Mouse (Mus musculus) layer of hippocampus, adult 18-20 months (tissue): ENCODE data around the gene Gpr3. TPM values are rescaled to one million over a fixed set of nuclear protein-coding genes. Genes with fewer than 3 reads are reported as not detected.
A peak's percentile ranks its signal among the peaks of the same experiment; 100 is the strongest.

Experiments used
- DNase-seq, 2 experiments: peaks; one replicate each; pipeline ENCODE4 v3.0.0; 2022; ENCODE audit warnings: low spot score in 2 of 2
- long read RNA-seq: library from polyadenylated mRNA; stranded (forward); transcript quantifications from one replicate; pipeline ENCODE4 v2.0.0, GENCODE M21; 2021
- total RNA-seq, 2 experiments: library from RNA; stranded (reverse); gene quantifications; 2 replicates each; pipeline ENCODE4 v1.2.3; 2021

Gpr3 gene
- total RNA-seq, result 1 to 10 TPM; 7.3 to 7.6 TPM
- long read RNA-seq, partial matches to known transcripts, result 0 of 3 reads
- long read RNA-seq, other reads (novel, unspliced or antisense), result 0 of 3 reads

GRCm38 (mm10) chr4:133211751-133212561, at the start of gene Gpr3, which contains the start of gene Cd164l2:
TSS of gene Gpr3 (minus strand) at chr4:133212536.
TSS of gene Cd164l2 (plus strand) at chr4:133212131.
- no peak for DNase-seq

GRCm38 (mm10) chr4:133261641-133262374, 49.5 kb upstream of the Gpr3 start:
- no peak for DNase-seq

- no peak for DNase-seq
Measured at GRCm38 (mm10) chr4:133257798-133258408, 45.6 kb upstream of the Gpr3 start.

- DNase-seq, result no peak
Measured at GRCm38 (mm10) chr4:133257230-133257629, 44.9 kb upstream of the Gpr3 start.

GRCm38 (mm10) chr4:133256820-133257219, 44.5 kb upstream of the Gpr3 start:
- no peak for DNase-seq

- no peak for DNase-seq
Measured at GRCm38 (mm10) chr4:133255392-133255791, 43.1 kb upstream of the Gpr3 start.

GRCm38 (mm10) chr4:133253412-133253811, 41.1 kb upstream of the Gpr3 start:
- DNase-seq, result no peak

- DNase-seq, result no peak
Measured at GRCm38 (mm10) chr4:133252089-133252488, 39.8 kb upstream of the Gpr3 start.

- no peak for DNase-seq
Measured at GRCm38 (mm10) chr4:133251214-133251613, 38.9 kb upstream of the Gpr3 start.

GRCm38 (mm10) chr4:133250609-133251008, 38.3 kb upstream of the Gpr3 start:
- peak; percentile 69 to 83 for DNase-seq

GRCm38 (mm10) chr4:133247806-133248449, 35.6 kb upstream of the Gpr3 start:
- no peak for DNase-seq

GRCm38 (mm10) chr4:133247072-133247471, 34.7 kb upstream of the Gpr3 start:
- no peak for DNase-seq

- DNase-seq, result no peak
Measured at GRCm38 (mm10) chr4:133244289-133244688, 32.0 kb upstream of the Gpr3 start.

- no peak for DNase-seq
Measured at GRCm38 (mm10) chr4:133243538-133243937, 31.2 kb upstream of the Gpr3 start.

GRCm38 (mm10) chr4:133242710-133243109, 30.4 kb upstream of the Gpr3 start:
- DNase-seq, result no peak

- no peak for DNase-seq
Measured at GRCm38 (mm10) chr4:133241910-133242309, 29.6 kb upstream of the Gpr3 start.

- DNase-seq, result peak; percentile 83 to 91
Measured at GRCm38 (mm10) chr4:133240934-133241908, 28.9 kb upstream of the Gpr3 start.

- DNase-seq, result peak in 1 of 2 experiments; percentile 29
Measured at GRCm38 (mm10) chr4:133240490-133240921, 28.2 kb upstream of the Gpr3 start, which contains the start of gene Map3k6. TSS of gene Map3k6 (plus strand) at chr4:133240818.

GRCm38 (mm10) chr4:133237911-133238310, 25.6 kb upstream of the Gpr3 start:
- DNase-seq, result no peak

GRCm38 (mm10) chr4:133235415-133235814, 23.1 kb upstream of the Gpr3 start:
- no peak for DNase-seq
